Mouse (Mus musculus) forebrain, embryonic 12.5 days (tissue): ENCODE measurements around the gene Gm17606. TPM values are rescaled to one million over a fixed set of nuclear protein-coding genes. Genes with fewer than 3 reads are reported as not detected.
A peak's percentile ranks its signal among the peaks of the same experiment; 100 is the strongest.

Experiments used
- ATAC-seq: fragments of 200-750 bp; cut with Nextera tagmentation; 2 replicates; pipeline ENCODE4 v1.8.0; 2017; ENCODE audit warnings: moderate TSS enrichment; ENCODE audit not compliant: low FRiP score
- H3K27ac ChIP-seq: fragments of 300-500 bp; sonication (generic); 2 replicates; pipeline ENCODE4 v1.5.1; 2016; ENCODE audit warnings: mild to moderate bottlenecking
- H3K27me3 ChIP-seq: fragments of 300-500 bp; sonication (generic); 2 replicates; pipeline ENCODE4 v1.6.1; 2016; ENCODE audit warnings: mild to moderate bottlenecking
- H3K36me3 ChIP-seq: fragments of 300-500 bp; sonication (generic); replicated peaks from 2 replicates; pipeline ENCODE4 v1.6.1; 2016; ENCODE audit warnings: mild to moderate bottlenecking
- H3K4me1 ChIP-seq: fragments of 300-500 bp; sonication (generic); 2 replicates; pipeline ENCODE4 v1.6.1; 2016
- H3K4me2 ChIP-seq: fragments of 300-500 bp; sonication (generic); 2 replicates; pipeline ENCODE4 v1.6.1; 2016; ENCODE audit warnings: mild to moderate bottlenecking, moderate library complexity
- H3K4me3 ChIP-seq: fragments of 300-500 bp; sonication (generic); replicated peaks from 2 replicates; pipeline ENCODE4 v1.5.1; 2016; ENCODE audit warnings: mild to moderate bottlenecking
- H3K9ac ChIP-seq: fragments of 300-500 bp; sonication (generic); 2 replicates; pipeline ENCODE4 v1.6.1; 2016; ENCODE audit warnings: mild to moderate bottlenecking
- H3K9me3 ChIP-seq: fragments of 300-500 bp; sonication (generic); 2 replicates; pipeline ENCODE4 v1.6.1; 2016
- WGBS: fragments of 180-500 bp; shearing (Covaris S2); methylation state at CpG from one replicate; pipeline ENCODE4 v1.1.7; 2016; 5-methylcytosine and 5-hydroxymethylcytosine counted together
- microRNA counts: library from miRNA; unstranded; fragments of <30 nt; microRNA quantifications from one replicate; lab custom pipeline; 2017
- microRNA-seq: library from miRNA; unstranded; fragments of <30 nt; microRNA quantifications from one replicate; pipeline ENCODE4, GENCODE M21; 2017
- polyA plus RNA-seq: library from polyadenylated mRNA; unstranded; fragments of >200 nt; fragmentation: Nextera tagmentation; extraction: Ambion mirVana; gene quantifications from 2 replicates; pipeline ENCODE4 v1.2.1, GENCODE M21; 2016

Gene Gm17606
- polyA plus RNA-seq, 1 experiment from 2014 or later, result not detected

DNA sequence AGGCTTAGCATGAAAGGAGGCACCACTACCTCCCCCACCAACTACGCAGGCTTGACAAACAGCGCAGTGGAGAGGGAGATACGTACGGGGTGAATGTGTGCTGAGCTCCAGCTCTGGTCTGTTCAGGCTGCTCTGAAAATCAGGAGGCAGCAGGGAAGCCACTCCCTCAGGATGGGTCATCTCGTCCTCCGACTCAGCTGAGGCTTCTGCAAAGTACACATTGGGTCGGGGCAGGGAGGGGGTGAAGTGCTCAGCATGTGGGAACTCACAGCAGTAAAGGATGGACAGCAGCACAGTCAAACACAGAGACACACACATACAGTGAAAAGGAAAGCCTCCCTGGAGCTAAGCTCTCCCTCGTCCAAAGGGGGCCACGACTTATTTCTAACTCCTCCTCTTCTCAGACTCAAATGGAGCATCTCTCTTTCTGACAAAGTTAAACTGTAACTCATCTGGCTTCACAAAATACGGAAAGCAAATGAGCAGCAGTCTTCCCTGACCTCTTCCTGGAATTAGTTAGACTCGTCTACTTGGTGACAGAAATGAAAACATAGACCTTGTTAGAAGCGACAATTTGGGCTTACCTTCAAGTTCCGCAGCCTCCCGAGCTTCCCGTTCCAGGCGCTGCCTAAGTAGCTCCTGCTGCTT lies 38.0 kb downstream of the Gm17606 start:
- ATAC-seq, result no peak
- Histone ChIP-seq H3K36me3 (peaks cover 77% of the 10 kb centered on the region), H3K4me3 (no peak overlapping the region), H3K27me3 (no peaks in the 10 kb centered on the region), H3K27ac (no peak overlapping the region), H3K4me2 (no peak overlapping the region), H3K9me3 (no peaks in the 10 kb centered on the region), H3K9ac (no peak overlapping the region), H3K4me1 (no peaks in the 10 kb centered on the region)
- WGBS, result 92% methylated on average over 16 of the region's 16 CpGs

DNA sequence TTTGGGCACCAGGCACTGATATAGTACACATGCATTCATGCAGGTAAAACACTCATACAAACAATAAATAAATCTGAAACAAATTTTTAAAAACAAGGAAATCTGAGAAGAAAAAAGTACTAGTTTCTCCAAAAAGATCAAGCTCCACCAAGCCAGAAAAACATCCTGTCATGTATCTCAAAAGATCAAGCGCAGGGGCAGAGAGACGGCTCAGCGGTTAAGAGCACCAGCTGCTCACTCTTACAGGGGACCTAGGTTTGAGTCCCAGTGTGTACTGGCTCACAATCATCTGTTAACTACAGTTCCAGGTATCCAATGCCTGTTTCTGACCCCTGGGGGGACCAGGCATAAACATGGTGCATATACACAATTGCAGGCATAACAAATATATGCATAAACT lies 41.6 kb downstream of the Gm17606 start:
- Histone ChIP-seq H3K36me3 (peaks cover 53% of the 10 kb centered on the region), H3K4me2 (no peak overlapping the region)

DNA sequence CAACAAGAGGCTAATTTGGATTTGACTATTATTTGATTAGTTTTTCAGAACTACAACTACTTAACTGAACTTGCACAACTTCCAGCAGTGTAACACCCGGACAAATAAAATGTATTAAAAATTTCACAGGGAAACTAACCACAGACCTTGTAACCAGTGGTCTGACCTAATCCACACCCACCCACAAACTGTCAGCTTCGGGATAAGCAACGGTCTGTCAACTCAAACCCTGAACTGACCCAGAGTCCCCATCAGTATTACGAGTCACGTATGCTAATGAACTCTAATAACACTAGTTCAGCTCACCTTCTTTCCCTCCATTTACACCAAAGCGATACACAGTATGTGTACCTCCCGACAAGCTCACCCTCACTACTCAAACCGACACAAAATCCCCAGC lies 44.7 kb downstream of the Gm17606 start:
- H3K9ac ChIP-seq, result peak overlapping the region; percentile 88
- peaks cover 24% of the 10 kb centered on the region for H3K4me1 ChIP-seq
- WGBS, result 17% methylated on average over 8 of the region's 8 CpGs
- H3K27ac ChIP-seq, result peak overlapping the region; percentile 96; the same call in 1 of the 2 replicates
- peak overlapping the region; percentile 86 for H3K4me3 ChIP-seq
- H3K9me3 ChIP-seq, result no peaks in the 10 kb centered on the region
- ATAC-seq, result peak; percentile 11; the same call in 1 of the 2 replicates
- no peaks in the 10 kb centered on the region for H3K27me3 ChIP-seq
- H3K4me2 ChIP-seq, result peak overlapping the region; percentile 83
- peaks cover 42% of the 10 kb centered on the region for H3K36me3 ChIP-seq

More for the DNA sequence above, 41.6 kb downstream of the Gm17606 start:
- peaks cover 13% of the 10 kb centered on the region for H3K4me1 ChIP-seq
- H3K4me3 ChIP-seq, result no peak overlapping the region
- no peaks in the 10 kb centered on the region for H3K9me3 ChIP-seq
- H3K9ac ChIP-seq, result no peak overlapping the region
- H3K27ac ChIP-seq, result no peak overlapping the region
- no peak for ATAC-seq
- no peaks in the 10 kb centered on the region for H3K27me3 ChIP-seq
- WGBS, result 90% methylated on average over 3 of the region's 3 CpGs

DNA sequence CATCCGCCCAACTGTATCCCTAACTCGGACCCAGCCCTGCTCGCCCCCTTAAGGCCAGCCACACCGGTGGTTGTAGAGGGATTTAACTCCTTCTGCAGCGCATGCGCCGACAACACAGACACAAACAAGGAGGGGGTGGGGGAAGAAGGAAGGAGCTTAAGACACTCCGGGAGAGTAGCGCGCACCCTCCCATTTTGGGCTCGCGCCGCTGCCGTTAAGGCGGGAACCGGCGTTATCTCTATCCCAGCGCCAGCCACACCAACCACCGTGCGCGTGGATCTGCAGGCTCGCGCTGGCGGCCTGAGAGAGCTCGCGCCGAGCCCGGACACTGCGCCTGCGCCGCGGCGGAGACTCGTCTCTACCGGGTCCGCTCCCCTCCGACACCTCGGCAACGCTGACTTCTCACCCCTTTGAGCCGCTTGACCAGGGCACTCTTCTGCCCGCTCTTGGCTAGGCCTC lies 45.3 kb downstream of the Gm17606 start, which contains the start of gene 1700123O20Rik:
TSS of gene 1700123O20Rik (plus strand) at position 154 of the 459 bp plus-strand sequence.
- Histone ChIP-seq H3K4me1 (peaks cover 24% of the 10 kb centered on the region), H3K27me3 (no peaks in the 10 kb centered on the region), H3K9ac (peak within 1 kb of the TSS; percentile 88), H3K9me3 (no peaks in the 10 kb centered on the region), H3K27ac (peak within 1 kb of the TSS; percentile 96), H3K4me2 (peak within 1 kb of the TSS; percentile 83), H3K36me3 (peaks cover 44% of the 10 kb centered on the region), H3K4me3 (peak within 1 kb of the TSS; percentile 86)
- peak; percentile 83 for ATAC-seq
- WGBS, result under 1% methylated on average over 41 of the region's 41 CpGs

DNA sequence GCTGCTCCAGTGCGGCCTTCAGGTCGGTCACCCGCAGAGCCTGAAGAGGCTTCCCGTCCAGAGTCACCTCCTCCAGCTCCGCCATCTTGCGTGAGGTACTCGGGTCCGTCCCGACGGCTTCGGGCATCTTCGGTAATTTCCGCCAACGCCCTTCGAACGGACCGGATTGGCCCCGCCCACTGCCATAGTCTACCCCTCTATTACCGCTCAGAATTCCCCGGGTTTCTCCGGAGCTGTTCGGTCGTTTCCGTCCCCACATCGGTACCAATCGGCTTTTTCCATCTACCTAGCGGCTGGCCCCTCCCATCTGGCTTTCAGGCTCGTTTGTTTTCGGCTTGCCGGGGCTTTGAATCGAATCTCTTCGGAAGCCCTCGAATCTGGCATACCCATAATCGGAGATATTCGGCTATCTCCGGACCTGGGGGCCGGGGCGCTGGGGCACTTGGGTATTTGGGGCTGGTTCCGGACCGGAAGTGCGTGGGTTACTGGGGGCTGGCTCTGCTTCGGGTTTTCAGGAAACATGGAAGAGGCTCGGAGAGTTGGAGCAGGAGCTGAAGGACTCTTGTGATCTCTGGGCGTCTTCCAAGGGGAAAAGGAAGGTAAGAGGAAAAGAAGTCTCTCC lies 45.9 kb downstream of the Gm17606 start, which contains the start of gene Acin1:
TSS of gene Acin1 (minus strand) at position 410 of the 622 bp plus-strand sequence.
- H3K36me3 ChIP-seq, result peaks cover 43% of the 10 kb centered on the region
- peak; percentile 98 for ATAC-seq
- H3K4me3 ChIP-seq, result peak within 1 kb of the TSS; percentile 86
- no peaks in the 10 kb centered on the region for H3K9me3 ChIP-seq
- 0% methylated on average over 44 of the region's 44 CpGs for WGBS
- H3K4me2 ChIP-seq, result peak within 1 kb of the TSS; percentile 83
- no peaks in the 10 kb centered on the region for H3K27me3 ChIP-seq
- H3K27ac ChIP-seq, result peak within 1 kb of the TSS; percentile 96
- peaks cover 24% of the 10 kb centered on the region for H3K4me1 ChIP-seq
- peak within 1 kb of the TSS; percentile 88 for H3K9ac ChIP-seq

DNA sequence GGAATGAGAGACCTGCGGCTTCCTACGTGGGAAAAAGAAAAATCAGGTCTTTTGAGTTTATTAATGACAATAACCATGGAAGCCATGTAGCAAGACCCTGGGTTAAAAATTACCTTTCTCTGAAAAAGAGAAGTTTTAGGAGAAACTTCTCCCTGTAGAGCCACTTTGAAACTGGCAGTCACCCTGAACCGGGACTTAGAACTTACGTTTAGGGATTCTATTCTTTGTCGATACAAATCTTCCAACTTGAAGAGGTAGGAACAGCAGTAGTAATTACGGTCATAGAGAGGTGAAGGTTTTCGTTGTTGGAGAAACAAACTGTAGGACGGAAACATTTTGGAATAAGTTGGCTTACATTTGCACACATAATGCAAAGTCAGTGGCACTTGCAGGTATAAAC lies 46.5 kb downstream of the Gm17606 start:
- peak overlapping the region; percentile 88 for H3K9ac ChIP-seq
- H3K27ac ChIP-seq, result peak overlapping the region; percentile 61
- WGBS, result 11% methylated on average over 8 of the region's 8 CpGs
- peak overlapping the region; percentile 86 for H3K4me3 ChIP-seq
- H3K9me3 ChIP-seq, result no peaks in the 10 kb centered on the region
- H3K27me3 ChIP-seq, result no peaks in the 10 kb centered on the region
- peaks cover 24% of the 10 kb centered on the region for H3K4me1 ChIP-seq
- peak overlapping the region; percentile 73 for H3K4me2 ChIP-seq
- H3K36me3 ChIP-seq, result peaks cover 37% of the 10 kb centered on the region
- ATAC-seq, result no peak

DNA sequence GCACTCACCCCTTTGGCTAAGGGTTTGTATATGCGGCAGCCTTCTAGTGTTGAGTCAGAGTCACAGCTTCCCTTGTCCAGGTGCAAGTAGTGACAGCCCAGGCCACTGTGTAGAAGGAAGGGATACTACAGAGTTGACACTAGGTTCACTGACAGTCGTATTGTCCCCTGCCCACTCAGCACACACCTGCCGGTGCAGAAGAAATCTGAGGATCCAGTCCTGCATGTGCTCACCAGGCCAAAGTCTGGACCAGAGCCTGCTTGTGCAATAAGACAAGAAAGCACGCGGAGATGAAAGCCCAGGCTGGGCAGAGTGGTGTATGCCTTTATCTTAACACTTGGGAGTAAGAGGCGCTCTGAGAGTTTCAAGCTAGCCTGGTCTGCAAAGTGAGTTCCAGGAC lies 54.3 kb downstream of the Gm17606 start:
- WGBS, result 86% methylated on average over 6 of the region's 6 CpGs
- Histone ChIP-seq H3K9ac (no peak overlapping the region), H3K27ac (no peak overlapping the region), H3K4me3 (no peak overlapping the region), H3K36me3 (peaks cover 27% of the 10 kb centered on the region), H3K27me3 (no peaks in the 10 kb centered on the region), H3K4me1 (no peaks in the 10 kb centered on the region), H3K4me2 (no peak overlapping the region), H3K9me3 (no peaks in the 10 kb centered on the region)
- no peak for ATAC-seq

DNA sequence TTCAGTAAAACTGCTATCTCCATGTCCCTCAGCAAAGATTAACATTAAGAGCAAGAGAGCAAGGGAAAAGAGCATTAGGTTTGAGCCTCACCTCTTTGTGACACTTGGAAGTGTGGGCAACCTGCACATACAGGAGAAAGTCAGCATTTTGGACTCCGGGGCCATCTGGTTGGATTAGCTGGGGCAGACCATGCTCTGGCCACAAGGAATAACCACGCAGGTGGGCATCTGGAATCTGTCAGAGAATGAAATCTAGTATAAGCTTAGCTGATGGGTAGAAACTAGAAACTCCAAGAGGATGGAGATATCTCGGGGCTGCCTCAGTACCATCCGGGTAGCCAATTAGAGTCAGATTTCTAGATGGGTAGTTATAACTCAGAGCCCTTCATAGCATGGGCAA lies 56.0 kb downstream of the Gm17606 start:
- 91% methylated on average over 4 of the region's 4 CpGs for WGBS
- no peak overlapping the region for H3K27ac ChIP-seq
- no peaks in the 10 kb centered on the region for H3K27me3 ChIP-seq
- no peak overlapping the region for H3K9ac ChIP-seq
- no peaks in the 10 kb centered on the region for H3K9me3 ChIP-seq
- no peak overlapping the region for H3K4me3 ChIP-seq
- H3K4me1 ChIP-seq, result no peaks in the 10 kb centered on the region
- no peak overlapping the region for H3K4me2 ChIP-seq
- ATAC-seq, result no peak
- H3K36me3 ChIP-seq, result peaks cover 16% of the 10 kb centered on the region

MicroRNAs encoded within 50 kb of the gene (microRNA counts, 519-probe panel; counts per million panel counts)
- microRNA mmu-miR-686 (lab: Ali Mortazavi, UCI), result not detected

Small RNA genes lying within 50 kb of the gene (microRNA-seq; reads per million reads assigned to microRNA genes)
- gene Mir686, result not detected
- gene Mir6948, result not detected

Other genes with a start within 250 kb of the Gm17606 start
- gene Slc7a7, start 223.2 kb upstream of the Gm17606 start, polyA plus RNA-seq, result 4.2 and 5.4 TPM in 2 replicates
- gene Mrpl52, start 214.0 kb upstream of the Gm17606 start, polyA plus RNA-seq, result 274 and 307 TPM in 2 replicates
- 76.0 and 79.2 TPM in 2 replicates for gene Mmp14, start 209.3 kb upstream of the Gm17606 start, polyA plus RNA-seq
- gene Lrp10, start 176.8 kb upstream of the Gm17606 start, polyA plus RNA-seq, result 26.2 and 29.8 TPM in 2 replicates
- gene Rem2, start 164.9 kb upstream of the Gm17606 start, polyA plus RNA-seq, result 26.1 and 29.9 TPM in 2 replicates
- gene Prmt5, start 123.4 kb upstream of the Gm17606 start, polyA plus RNA-seq, result 122 and 125 TPM in 2 replicates
- 43.5 and 47.5 TPM in 2 replicates for gene Haus4, start 86.3 kb upstream of the Gm17606 start, polyA plus RNA-seq
- gene Ajuba, start 63.4 kb upstream of the Gm17606 start, polyA plus RNA-seq, result 37.5 and 47.3 TPM in 2 replicates
- 9.0 and 9.2 TPM in 2 replicates for gene 4931414P19Rik, start 35.0 kb upstream of the Gm17606 start, polyA plus RNA-seq
- gene Psmb5, start 22.9 kb upstream of the Gm17606 start, polyA plus RNA-seq, result 395 and 399 TPM in 2 replicates
- 0.04 TPM in 1 of 2 replicates, not detected in the other for gene Psmb11, start 19.5 kb upstream of the Gm17606 start, polyA plus RNA-seq
- 9.8 and 10.7 TPM in 2 replicates for gene Cdh24, start 412 bp downstream of the Gm17606 start, polyA plus RNA-seq
- 87.5 and 89.7 TPM in 2 replicates for gene 1700123O20Rik, start 45.3 kb downstream of the Gm17606 start, polyA plus RNA-seq
- gene Acin1, start 46.0 kb downstream of the Gm17606 start, polyA plus RNA-seq, result 188 and 190 TPM in 2 replicates
- gene Gm29776, start 57.9 kb downstream of the Gm17606 start, polyA plus RNA-seq, result not detected in 2 replicates
- gene Cebpe, start 71.2 kb downstream of the Gm17606 start, polyA plus RNA-seq, result not detected in 2 replicates
- gene Slc7a8, start 141.0 kb downstream of the Gm17606 start, polyA plus RNA-seq, result 2.3 and 2.7 TPM in 2 replicates
- gene Rnf212b, start 173.2 kb downstream of the Gm17606 start, polyA plus RNA-seq, result not detected in 2 replicates
- 13.9 and 18.5 TPM in 2 replicates for gene Homez, start 230.0 kb downstream of the Gm17606 start, polyA plus RNA-seq
- gene Ppp1r3e, start 236.6 kb downstream of the Gm17606 start, polyA plus RNA-seq, result 1.1 and 1.3 TPM in 2 replicates
- 3.3 and 3.4 TPM in 2 replicates for gene Bcl2l2, start 242.4 kb downstream of the Gm17606 start, polyA plus RNA-seq
- gene Gm20521, start 242.5 kb downstream of the Gm17606 start, polyA plus RNA-seq, result 0.27 TPM in 1 of 2 replicates, not detected in the other